Mouse (Mus musculus): Measurements from ENCODE around the gene Atat1.

Atat1 gene

GRCm38 (mm10) chr17:35917463-35918251 is 7.8 kb upstream of the Atat1 start:
- no peak for DNase-seq (ENCODE audit: low spot score)

- DNase-seq (ENCODE audit: low spot score): no peak
These were observed 7.2 kb upstream of the Atat1 start for GRCm38 (mm10) chr17:35917143-35917462.

GRCm38 (mm10) chr17:35916297-35917142 is 6.6 kb upstream of the Atat1 start, which contains the start of the genes Mrps18b and Ppp1r10:
Gene Mrps18b (minus strand): TSS chr17:35916389.
Gene Ppp1r10 (plus strand): TSS chr17:35916434.
- DNase-seq (ENCODE audit: low spot score): peak; percentile 96

GRCm38 (mm10) chr17:35915538-35916296 is 5.8 kb upstream of the Atat1 start:
- DNase-seq (ENCODE audit: low spot score): no peak

GRCm38 (mm10) chr17:35914975-35915374 is 5.1 kb upstream of the Atat1 start:
- no peak for DNase-seq (ENCODE audit: low spot score)

GRCm38 (mm10) chr17:35909186-35909918 is 523 bp downstream of the Atat1 start:
- DNase-seq (ENCODE audit: low spot score): no peak

GRCm38 (mm10) chr17:35907609-35908008 is 2.3 kb downstream of the Atat1 start:
- no peak for DNase-seq (ENCODE audit: low spot score)

GRCm38 (mm10) chr17:35905587-35905986 is 4.3 kb downstream of the Atat1 start:
- DNase-seq (ENCODE audit: low spot score): no peak

GRCm38 (mm10) chr17:35903992-35904355 is 5.9 kb downstream of the Atat1 start:
- DNase-seq (ENCODE audit: low spot score): no peak

- no peak for DNase-seq (ENCODE audit: low spot score)
These were observed 6.4 kb downstream of the Atat1 start for GRCm38 (mm10) chr17:35903343-35903991.

- no peak for DNase-seq (ENCODE audit: low spot score)
These were observed 9.2 kb downstream of the Atat1 start for GRCm38 (mm10) chr17:35900636-35901035.

GRCm38 (mm10) chr17:35897644-35898573 is 12.0 kb downstream of the Atat1 start:
- no peak for DNase-seq (ENCODE audit: low spot score)

- DNase-seq (ENCODE audit: low spot score): peak; percentile 90
These were observed 12.9 kb downstream of the Atat1 start, which contains the start of gene 2310061I04Rik for GRCm38 (mm10) chr17:35896781-35897643. Gene 2310061I04Rik (minus strand): TSS chr17:35897431.

- no peak for DNase-seq (ENCODE audit: low spot score)
These were observed 22.1 kb downstream of the Atat1 start for GRCm38 (mm10) chr17:35887725-35888124.

GRCm38 (mm10) chr17:35883777-35884176 is 26.1 kb downstream of the Atat1 start:
- no peak for DNase-seq (ENCODE audit: low spot score)

- DNase-seq (ENCODE audit: low spot score): no peak
These were observed 27.0 kb downstream of the Atat1 start for GRCm38 (mm10) chr17:35882924-35883323.

- DNase-seq (ENCODE audit: low spot score): peak; percentile 95
These were observed 30.4 kb downstream of the Atat1 start, which contains the start of gene Dhx16 for GRCm38 (mm10) chr17:35879245-35880057. Gene Dhx16 (plus strand): TSS chr17:35879819.

- DNase-seq (ENCODE audit: low spot score): no peak
These were observed 35.2 kb downstream of the Atat1 start for GRCm38 (mm10) chr17:35874721-35875120.
